Mouse (Mus musculus): Measurements from ENCODE around the gene Itga7. TPM values are rescaled to one million over a fixed set of nuclear protein-coding genes. Genes with fewer than 3 reads are reported as not detected.

The Itga7 gene
- total and polyA plus RNA-seq, 2 experiments from 2014 or later = 22.7 to 41.4 TPM

DNA sequence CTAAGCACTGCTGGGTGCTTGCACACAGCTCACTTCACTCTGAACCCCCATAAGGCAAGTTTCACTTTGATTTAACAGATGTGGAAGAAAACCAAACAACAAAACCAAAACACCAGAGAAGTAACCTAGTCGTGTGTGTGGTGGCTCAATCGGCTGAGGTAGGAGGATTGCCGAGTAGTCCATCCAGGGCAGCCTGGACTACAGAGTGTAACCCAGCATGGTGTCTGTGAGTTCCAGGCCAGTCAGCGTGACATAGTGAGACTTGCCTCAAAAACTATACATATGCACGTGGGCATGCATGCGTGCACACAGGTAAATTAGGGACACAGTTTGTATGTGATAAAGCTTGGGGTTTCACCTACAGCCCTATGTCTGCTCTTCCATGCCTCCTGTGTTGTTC, 16.2 kb upstream of the Itga7 start:
- no peaks in the 10 kb centered on the region for H3K9me3 ChIP-seq (replicated peaks; ENCODE audit: control insufficient read depth, low read length)
- TF ChIP-seq CTCF (IDR thresholded peaks at IDR 0.05; ENCODE audit: low read depth) = no peak
- no peak for TF ChIP-seq EP300 (IDR thresholded peaks at IDR 0.05; ENCODE audit: low read depth)
- DNase-seq (ENCODE audit: low spot score) = no peak
- H3K4me2 ChIP-seq (ENCODE audit: low read depth, low read length) = no peak overlapping the region
- H3K27ac ChIP-seq (ENCODE audit: low read depth) = no peak overlapping the region
- no peak for ATAC-seq (ENCODE audit: insufficient read depth, low read depth)
- H3K27me3 ChIP-seq (ENCODE audit: control insufficient read depth, insufficient read depth, low read length) = no peaks in the 10 kb centered on the region
- H3K4me1 ChIP-seq (ENCODE audit: control insufficient read depth, insufficient read depth) = peaks cover 7% of the 10 kb centered on the region
- no peak overlapping the region for H3K9ac ChIP-seq (replicated peaks; ENCODE audit: low read depth, low read length)
- H3K36me3 ChIP-seq (replicated peaks; ENCODE audit: control insufficient read depth, insufficient read depth, low read length) = peaks cover 32% of the 10 kb centered on the region
- 87% methylated on average over 6 of the region's 6 CpGs for WGBS
- H3K4me3 ChIP-seq (ENCODE audit: low read depth, low read length) = no peak overlapping the region

- no peak overlapping the region for H3K9ac ChIP-seq (replicated peaks; ENCODE audit: low read depth, low read length)
These were observed 15.4 kb upstream of the Itga7 start for GRCm38 (mm10) chr10:128918246-128918645.

GRCm38 (mm10) chr10:128919203-128919631, 14.4 kb upstream of the Itga7 start:
- TF ChIP-seq CTCF (IDR thresholded peaks at IDR 0.05; ENCODE audit: low read depth) (no peak), EP300 (IDR thresholded peaks at IDR 0.05; ENCODE audit: low read depth) (no peak)
- DNase-seq (ENCODE audit: low spot score) = no peak
- ATAC-seq (ENCODE audit: insufficient read depth, low read depth) = no peak
- Histone ChIP-seq H3K9ac (replicated peaks; ENCODE audit: low read depth, low read length) (0 out of 2 replicates have a peak overlapping the region, but pooled peaks have one; percentile 26), H3K4me2 (ENCODE audit: low read depth, low read length) (no peak overlapping the region), H3K27ac (ENCODE audit: low read depth) (peak overlapping the region; percentile 22; the same call in 1 of the 2 replicates), H3K36me3 (replicated peaks; ENCODE audit: control insufficient read depth, insufficient read depth, low read length) (peaks cover 27% of the 10 kb centered on the region), H3K4me3 (ENCODE audit: low read depth, low read length) (no peak overlapping the region), H3K4me1 (ENCODE audit: control insufficient read depth, insufficient read depth) (peaks cover 20% of the 10 kb centered on the region), H3K9me3 (replicated peaks; ENCODE audit: control insufficient read depth, low read length) (no peaks in the 10 kb centered on the region), H3K27me3 (ENCODE audit: control insufficient read depth, insufficient read depth, low read length) (no peaks in the 10 kb centered on the region)
- 33% methylated on average over 6 of the region's 6 CpGs for WGBS

More at GRCm38 (mm10) chr10:128918246-128918645, 15.4 kb upstream of the Itga7 start:
- no peak overlapping the region for H3K4me2 ChIP-seq (ENCODE audit: low read depth, low read length)
- peaks cover 12% of the 10 kb centered on the region for H3K4me1 ChIP-seq (ENCODE audit: control insufficient read depth, insufficient read depth)
- WGBS = 50% methylated on average over 7 of the region's 7 CpGs
- TF ChIP-seq CTCF (IDR thresholded peaks at IDR 0.05; ENCODE audit: low read depth) (no peak), EP300 (IDR thresholded peaks at IDR 0.05; ENCODE audit: low read depth) (no peak)
- H3K9me3 ChIP-seq (replicated peaks; ENCODE audit: control insufficient read depth, low read length) = no peaks in the 10 kb centered on the region
- no peak overlapping the region for H3K4me3 ChIP-seq (ENCODE audit: low read depth, low read length)
- H3K27me3 ChIP-seq (ENCODE audit: control insufficient read depth, insufficient read depth, low read length) = no peaks in the 10 kb centered on the region
- DNase-seq (ENCODE audit: low spot score) (no peak), ATAC-seq (ENCODE audit: insufficient read depth, low read depth) (no peak)
- H3K27ac ChIP-seq (ENCODE audit: low read depth) = no peak overlapping the region; the same call in 1 of the 2 replicates
- peaks cover 30% of the 10 kb centered on the region for H3K36me3 ChIP-seq (replicated peaks; ENCODE audit: control insufficient read depth, insufficient read depth, low read length)

GRCm38 (mm10) chr10:128919966-128920365, 13.7 kb upstream of the Itga7 start:
- Histone ChIP-seq H3K4me2 (ENCODE audit: low read depth, low read length) (no peak overlapping the region), H3K4me3 (ENCODE audit: low read depth, low read length) (no peak overlapping the region), H3K9me3 (replicated peaks; ENCODE audit: control insufficient read depth, low read length) (no peaks in the 10 kb centered on the region), H3K9ac (replicated peaks; ENCODE audit: low read depth, low read length) (no peak overlapping the region), H3K4me1 (ENCODE audit: control insufficient read depth, insufficient read depth) (peaks cover 21% of the 10 kb centered on the region), H3K36me3 (replicated peaks; ENCODE audit: control insufficient read depth, insufficient read depth, low read length) (peaks cover 21% of the 10 kb centered on the region), H3K27me3 (ENCODE audit: control insufficient read depth, insufficient read depth, low read length) (no peaks in the 10 kb centered on the region), H3K27ac (ENCODE audit: low read depth) (peak overlapping the region; percentile 91)
- DNase-seq (ENCODE audit: low spot score) (no peak), ATAC-seq (ENCODE audit: insufficient read depth, low read depth) (no peak)
- 72% methylated on average over 7 of the region's 7 CpGs for WGBS
- TF ChIP-seq CTCF (IDR thresholded peaks at IDR 0.05; ENCODE audit: low read depth) = no peak

DNA sequence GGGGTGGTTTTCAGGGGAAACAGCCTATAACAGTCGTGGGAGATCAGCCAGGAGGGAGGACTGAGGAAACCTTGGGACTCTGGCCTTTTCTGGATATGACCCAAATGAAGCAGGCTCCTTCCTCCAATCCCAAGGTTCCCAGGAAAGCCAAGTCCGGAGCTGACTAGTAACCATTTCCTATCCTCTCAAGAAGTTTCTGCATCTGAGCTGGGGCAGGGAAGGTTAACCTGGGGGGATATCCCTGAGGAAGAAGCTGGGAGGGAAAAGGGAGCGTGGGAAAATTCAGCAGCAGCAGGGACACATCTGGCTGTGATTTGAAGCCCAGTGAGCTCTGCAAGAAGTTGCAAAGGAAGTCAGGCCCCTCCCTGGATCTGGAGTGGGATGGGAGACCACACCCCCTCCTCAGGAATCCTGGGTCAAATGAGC, 12.9 kb upstream of the Itga7 start:
- Histone ChIP-seq H3K9ac (replicated peaks; ENCODE audit: low read depth, low read length) (no peak overlapping the region), H3K27ac (ENCODE audit: low read depth) (peak overlapping the region; percentile 91), H3K9me3 (replicated peaks; ENCODE audit: control insufficient read depth, low read length) (no peaks in the 10 kb centered on the region), H3K27me3 (ENCODE audit: control insufficient read depth, insufficient read depth, low read length) (no peaks in the 10 kb centered on the region), H3K36me3 (replicated peaks; ENCODE audit: control insufficient read depth, insufficient read depth, low read length) (peaks cover 21% of the 10 kb centered on the region), H3K4me2 (ENCODE audit: low read depth, low read length) (no peak overlapping the region), H3K4me1 (ENCODE audit: control insufficient read depth, insufficient read depth) (peaks cover 21% of the 10 kb centered on the region), H3K4me3 (ENCODE audit: low read depth, low read length) (no peak overlapping the region)
- DNase-seq (ENCODE audit: low spot score) (no peak), ATAC-seq (ENCODE audit: insufficient read depth, low read depth) (no peak)
- TF ChIP-seq EP300 (IDR thresholded peaks at IDR 0.05; ENCODE audit: low read depth) (no peak), CTCF (IDR thresholded peaks at IDR 0.05; ENCODE audit: low read depth) (no peak)
- WGBS = 46% methylated on average over 3 of the region's 3 CpGs

- Histone ChIP-seq H3K36me3 (replicated peaks; ENCODE audit: control insufficient read depth, insufficient read depth, low read length) (peaks cover 18% of the 10 kb centered on the region), H3K4me2 (ENCODE audit: low read depth, low read length) (no peak overlapping the region), H3K9ac (replicated peaks; ENCODE audit: low read depth, low read length) (no peak overlapping the region), H3K27ac (ENCODE audit: low read depth) (peak overlapping the region; percentile 91), H3K4me1 (ENCODE audit: control insufficient read depth, insufficient read depth) (peaks cover 21% of the 10 kb centered on the region), H3K27me3 (ENCODE audit: control insufficient read depth, insufficient read depth, low read length) (no peaks in the 10 kb centered on the region), H3K9me3 (replicated peaks; ENCODE audit: control insufficient read depth, low read length) (no peaks in the 10 kb centered on the region), H3K4me3 (ENCODE audit: low read depth, low read length) (no peak overlapping the region)
- ATAC-seq (ENCODE audit: insufficient read depth, low read depth) (no peak), DNase-seq (ENCODE audit: low spot score) (no peak)
- no peak for TF ChIP-seq EP300 (IDR thresholded peaks at IDR 0.05; ENCODE audit: low read depth)
- no peak for TF ChIP-seq CTCF (IDR thresholded peaks at IDR 0.05; ENCODE audit: low read depth)
- WGBS = 75% methylated on average over 1 of the region's 1 CpGs
These were observed 12.4 kb upstream of the Itga7 start for GRCm38 (mm10) chr10:128921251-128921650.

All from heart, postnatal 0 days (tissue).